Mouse (Mus musculus): ENCODE data around the gene Gm428.
"Not testable (repeated sequence)": the region's sequence is repeated elsewhere in the genome, so short reads cannot be mapped to it uniquely, and the experiment has no call there.

GRCm38 (mm10) chr4:73637821-73638220 lies 45.5 kb upstream of the Gm428 start, which contains the start of gene Gm11236:
- not testable (repeated sequence) for TF ChIP-seq CTCF (IDR thresholded peaks at IDR 0.05; ENCODE audit: borderline replicate concordance, control insufficient read depth, extremely low read depth, insufficient read depth, low read length, poor library complexity); POLR2A (IDR thresholded peaks at IDR 0.05; ENCODE audit: control insufficient read depth, extremely low read depth, insufficient read depth, low read length, poor library complexity)

Measured in thymus, adult 2 months (tissue).